Mouse (Mus musculus): ENCODE results near the gene Ly86.

Ly86 gene

DNA sequence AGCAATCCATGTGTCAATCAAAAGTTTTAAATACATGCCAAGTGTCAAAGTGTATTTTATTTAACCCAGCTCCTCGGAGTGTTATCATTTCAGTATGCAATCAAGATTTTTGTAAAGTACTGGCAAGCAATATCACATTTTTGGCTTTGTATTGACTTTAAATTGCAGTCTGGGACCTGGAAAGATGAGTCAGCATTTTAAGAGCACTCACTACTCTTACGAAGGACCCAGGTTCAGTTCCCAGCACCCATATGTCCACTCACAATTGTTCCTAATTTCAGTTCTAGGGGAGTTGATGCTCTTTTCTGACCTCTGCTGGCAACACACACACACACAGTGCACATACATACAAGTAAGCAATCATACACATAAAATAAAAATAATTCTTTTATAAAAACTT lies 86.7 kb downstream of the Ly86 start:
- no peak for DNase-seq (ENCODE audit: low read depth, low spot score)

DNA sequence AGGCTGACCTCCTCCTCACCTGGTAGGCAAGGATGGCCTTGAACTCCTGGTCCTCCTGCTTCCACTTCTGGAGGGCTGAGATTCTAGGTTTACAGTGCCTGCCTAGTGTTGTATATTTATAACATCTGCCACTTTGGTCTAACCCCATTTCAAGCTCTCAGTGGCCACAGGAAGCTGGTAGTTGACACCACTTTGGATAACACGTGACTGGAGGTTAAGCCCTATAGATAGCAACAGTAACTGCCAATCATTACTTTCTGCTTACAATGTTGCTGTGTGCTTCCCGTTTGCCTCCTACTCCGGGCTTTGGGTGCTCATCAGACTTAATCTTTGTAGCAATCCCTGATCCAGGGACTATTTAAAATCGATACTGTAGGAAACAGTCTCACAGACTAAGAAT lies 87.6 kb downstream of the Ly86 start:
- DNase-seq (ENCODE audit: low read depth, low spot score), result no peak

GRCm38 (mm10) chr13:37433142-37433541 lies 88.1 kb downstream of the Ly86 start:
- DNase-seq (ENCODE audit: low read depth, low spot score), result no peak

GRCm38 (mm10) chr13:37433730-37434129 lies 88.7 kb downstream of the Ly86 start:
- no peak for DNase-seq (ENCODE audit: low read depth, low spot score)

DNA sequence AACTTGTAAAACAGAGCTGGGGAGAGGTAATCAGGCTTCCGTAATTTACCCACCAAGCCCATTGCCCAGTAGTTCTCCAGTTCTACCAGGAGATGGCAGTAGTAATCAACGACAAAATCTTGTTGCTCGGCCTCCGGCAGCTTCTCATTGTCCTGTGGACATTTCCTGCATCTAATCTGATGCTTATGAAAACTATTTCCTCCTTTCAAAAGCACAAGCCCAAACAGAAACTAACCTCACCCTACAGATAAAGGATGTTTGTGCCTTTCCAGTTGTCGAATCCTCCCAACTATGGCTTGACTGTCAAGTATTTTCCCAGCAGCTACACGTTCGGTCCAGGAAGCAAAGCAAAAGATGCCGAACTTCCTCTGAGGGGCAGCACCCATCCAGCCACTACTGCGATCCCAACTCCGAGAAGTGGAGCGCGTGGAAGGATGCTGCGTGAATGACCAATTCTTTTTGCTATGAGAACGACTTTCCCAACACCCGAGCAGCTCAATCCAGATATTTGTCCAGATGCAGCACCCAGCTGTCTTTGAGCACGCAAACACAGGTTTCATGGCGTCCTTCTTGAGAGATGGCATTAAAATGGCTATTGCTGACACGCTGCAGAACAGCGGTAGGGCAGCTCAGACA lies 89.2 kb downstream of the Ly86 start:
- peak; percentile 65 for DNase-seq (ENCODE audit: low read depth, low spot score)

DNA sequence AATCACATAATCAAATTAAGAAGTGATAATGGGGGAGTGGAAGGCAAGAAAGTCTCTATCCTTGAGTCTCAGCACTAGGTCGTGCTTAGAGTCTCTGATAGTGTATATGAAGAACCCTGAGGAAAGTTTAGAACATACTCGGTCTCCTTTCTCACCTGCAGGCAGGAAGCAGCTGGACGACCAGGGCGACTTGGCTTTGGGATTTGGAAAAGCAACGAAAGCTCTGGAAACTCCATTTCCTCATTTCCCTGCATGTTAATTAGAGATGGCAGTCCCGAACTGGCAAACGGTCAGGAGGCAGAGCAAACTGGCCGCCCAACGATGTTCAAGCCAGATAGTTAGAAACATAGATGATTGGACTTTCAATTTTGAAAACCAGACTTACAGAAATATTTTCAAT lies 89.8 kb downstream of the Ly86 start:
- DNase-seq (ENCODE audit: low read depth, low spot score), result no peak

GRCm38 (mm10) chr13:37436267-37437013 lies 91.4 kb downstream of the Ly86 start:
- no peak for DNase-seq (ENCODE audit: low read depth, low spot score)

DNA sequence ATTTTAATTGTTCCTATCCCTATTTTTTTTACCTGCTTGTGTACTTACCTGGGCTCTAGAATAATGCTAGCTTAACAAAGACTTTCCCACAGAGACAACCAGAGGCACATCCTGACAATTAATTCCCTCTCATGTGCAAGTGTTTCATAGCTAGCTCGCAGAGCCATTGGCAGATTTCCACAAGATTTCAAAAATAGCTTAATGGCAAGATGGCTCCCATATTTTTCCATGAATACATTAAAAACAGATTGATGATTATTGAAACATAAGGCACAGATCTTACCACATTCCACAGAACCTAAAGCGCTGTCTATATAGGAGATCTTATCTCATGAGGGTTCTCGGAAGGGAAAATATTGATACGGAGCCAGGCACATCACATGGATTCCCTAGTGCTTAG lies 93.8 kb downstream of the Ly86 start:
- no peak for DNase-seq (ENCODE audit: low read depth, low spot score)

DNA sequence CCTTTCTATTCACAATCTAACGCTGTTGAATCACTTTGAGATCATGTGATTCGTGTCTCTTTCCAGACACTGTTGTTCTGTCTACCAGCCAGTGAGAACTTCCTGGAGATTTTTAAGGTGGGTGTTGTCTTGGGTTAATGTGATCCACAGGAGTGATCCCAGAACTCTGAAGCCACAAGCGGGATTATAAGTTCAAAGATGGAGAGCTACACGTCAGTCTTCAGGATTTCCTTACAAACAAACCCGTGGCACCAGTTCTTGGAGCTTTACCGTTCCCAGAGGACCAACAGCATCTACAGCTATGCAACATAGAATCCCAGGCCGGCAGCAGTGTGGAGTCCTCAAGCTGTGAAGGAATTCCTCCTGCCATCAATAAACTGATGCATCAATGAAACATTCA lies 94.5 kb downstream of the Ly86 start:
- no peak for DNase-seq (ENCODE audit: low read depth, low spot score)

DNA sequence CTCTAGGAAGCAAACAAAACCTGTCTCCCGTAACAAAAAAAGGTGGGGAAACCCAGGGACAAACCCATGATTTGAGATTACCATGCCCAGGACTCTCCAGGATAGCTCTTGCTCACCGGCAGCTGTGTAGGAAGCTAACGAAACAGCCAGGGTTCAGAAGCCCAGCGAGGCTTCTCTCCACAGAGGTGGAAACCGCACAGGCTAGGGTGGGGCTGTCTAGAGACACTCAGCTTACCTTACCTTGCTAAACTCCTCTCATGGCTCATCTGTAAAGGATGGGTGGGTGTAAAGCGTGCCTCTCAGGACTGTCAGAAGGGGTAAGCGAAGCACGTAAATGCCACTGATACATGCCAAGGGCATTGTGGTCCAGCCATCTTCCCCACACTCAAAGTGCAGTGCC lies 94.9 kb downstream of the Ly86 start:
- no peak for DNase-seq (ENCODE audit: low read depth, low spot score)

- no peak for DNase-seq (ENCODE audit: low read depth, low spot score)
These were observed 95.7 kb downstream of the Ly86 start for GRCm38 (mm10) chr13:37440593-37441307.

- DNase-seq (ENCODE audit: low read depth, low spot score), result no peak
These were observed 97.0 kb downstream of the Ly86 start for GRCm38 (mm10) chr13:37442058-37442457.

DNA sequence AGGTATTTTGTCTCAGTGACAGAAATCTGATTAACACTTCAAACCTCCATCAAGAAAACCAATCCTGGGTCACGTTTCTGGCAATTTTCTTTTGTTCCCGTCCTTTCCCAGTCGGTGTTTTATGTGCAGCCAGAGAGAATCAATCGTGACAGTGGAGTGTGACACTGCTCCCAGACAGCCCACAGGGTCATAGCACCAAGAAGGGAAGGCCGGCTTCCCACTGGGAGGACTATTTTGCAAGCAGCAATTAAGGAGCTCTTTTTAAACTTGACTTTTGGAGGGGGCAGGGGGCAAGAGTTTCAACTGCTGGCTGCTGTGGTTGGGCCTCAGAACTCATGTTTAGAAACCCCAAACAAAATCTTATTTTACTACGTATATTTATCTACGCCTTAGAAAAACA lies 97.5 kb downstream of the Ly86 start:
- no peak for DNase-seq (ENCODE audit: low read depth, low spot score)

- DNase-seq (ENCODE audit: low read depth, low spot score), result no peak
These were observed 101.8 kb downstream of the Ly86 start for GRCm38 (mm10) chr13:37446699-37447258.

DNA sequence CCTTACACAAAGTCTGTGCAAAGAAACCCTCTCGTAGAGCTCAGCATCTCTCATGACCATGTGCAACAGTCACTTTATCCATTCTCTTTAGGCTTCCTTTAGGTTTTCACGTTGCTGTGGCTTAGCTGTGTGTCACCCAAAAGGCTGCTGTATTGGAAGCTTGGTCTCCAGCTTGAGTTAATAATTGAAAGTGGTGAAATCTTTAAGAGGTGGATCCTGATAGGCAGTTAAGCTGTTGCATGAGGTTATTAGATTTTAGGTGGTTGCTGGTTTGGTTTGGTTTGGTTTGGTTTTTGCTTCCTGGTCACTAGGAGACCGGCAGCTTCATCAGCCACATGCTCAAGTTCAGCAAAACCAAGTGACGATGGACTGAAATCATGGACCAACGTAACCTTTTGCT lies 106.0 kb downstream of the Ly86 start:
- DNase-seq (ENCODE audit: low read depth, low spot score), result no peak

- no peak for DNase-seq (ENCODE audit: low read depth, low spot score)
These were observed 106.5 kb downstream of the Ly86 start for GRCm38 (mm10) chr13:37451471-37451870.

- DNase-seq (ENCODE audit: low read depth, low spot score), result no peak
These were observed 107.3 kb downstream of the Ly86 start for GRCm38 (mm10) chr13:37452022-37452941.

GRCm38 (mm10) chr13:37453203-37453602 lies 108.2 kb downstream of the Ly86 start:
- DNase-seq (ENCODE audit: low read depth, low spot score), result peak; percentile 83

- DNase-seq (ENCODE audit: low read depth, low spot score), result no peak
These were observed 109.3 kb downstream of the Ly86 start for GRCm38 (mm10) chr13:37454356-37454755.

- no peak for DNase-seq (ENCODE audit: low read depth, low spot score)
These were observed 110.6 kb downstream of the Ly86 start for GRCm38 (mm10) chr13:37455561-37455960.

Measured in embryo, embryonic 11.5 days (tissue).